Mouse (Mus musculus): ENCODE results near the gene Atrn. TPM values are rescaled to one million over a fixed set of nuclear protein-coding genes. Genes with fewer than 3 reads are reported as not detected.

Gene Atrn
- polyA plus RNA-seq (2014; fragmentation: Nextera tagmentation; extraction: Ambion mirVana) = 8.2 and 11.6 TPM in 2 replicates

- H3K9ac ChIP-seq (ENCODE audit: low read depth, low read length) = peak within 1 kb of the TSS; percentile 88
- 0 out of 2 replicates have a peak within 1 kb of the TSS, but pooled peaks have one; percentile 6 for H3K27ac ChIP-seq (ENCODE audit: low read depth, low read length)
Measured at GRCm38 (mm10) chr2:130905751-130906583, at the start of gene Atrn, which contains the start of gene 4930402H24Rik. Gene Atrn (plus strand): TSS chr2:130906495. Gene 4930402H24Rik (minus strand): TSS chr2:130906406.

GRCm38 (mm10) chr2:130862091-130862490 is 44.2 kb upstream of the Atrn start:
- no peaks in the 10 kb centered on the region for H3K36me3 ChIP-seq (ENCODE audit: control insufficient read depth, insufficient read depth, low read length)
- H3K4me3 ChIP-seq (ENCODE audit: low read length) = no peak overlapping the region
- no peaks in the 10 kb centered on the region for H3K9me3 ChIP-seq (ENCODE audit: control insufficient read depth, low read length)
- no peaks in the 10 kb centered on the region for H3K4me1 ChIP-seq (ENCODE audit: control insufficient read depth, insufficient read depth, low read length)
- 83% methylated on average over 3 of the region's 3 CpGs for WGBS
- H3K4me2 ChIP-seq (replicated peaks; ENCODE audit: low read depth, low read length) = no peak overlapping the region
- ATAC-seq (ENCODE audit: low FRiP score, low TSS enrichment) = no peak
- no peaks in the 10 kb centered on the region for H3K27me3 ChIP-seq (ENCODE audit: control insufficient read depth, insufficient read depth, low read length)
- no peak overlapping the region for H3K27ac ChIP-seq (ENCODE audit: low read depth, low read length)
- H3K9ac ChIP-seq (ENCODE audit: low read depth, low read length) = no peak overlapping the region

More at GRCm38 (mm10) chr2:130905751-130906583, at the start of gene Atrn, which contains the start of gene 4930402H24Rik:
- 0 out of 2 replicates have a peak, but pooled peaks cover 4% of the 10 kb centered on the region for H3K36me3 ChIP-seq (ENCODE audit: control insufficient read depth, insufficient read depth, low read length)
- no peaks in the 10 kb centered on the region for H3K9me3 ChIP-seq (ENCODE audit: control insufficient read depth, low read length)
- peak within 1 kb of the TSS; percentile 83 for H3K4me2 ChIP-seq (replicated peaks; ENCODE audit: low read depth, low read length)
- WGBS = 6% methylated on average over 38 of the region's 50 CpGs
- H3K27me3 ChIP-seq (ENCODE audit: control insufficient read depth, insufficient read depth, low read length) = no peaks in the 10 kb centered on the region
- ATAC-seq (ENCODE audit: low FRiP score, low TSS enrichment) = peak; percentile 98
- H3K4me3 ChIP-seq (ENCODE audit: low read length) = peak within 1 kb of the TSS; percentile 100
- H3K4me1 ChIP-seq (ENCODE audit: control insufficient read depth, insufficient read depth, low read length) = peaks cover 10% of the 10 kb centered on the region

- no peaks in the 10 kb centered on the region for H3K36me3 ChIP-seq (ENCODE audit: control insufficient read depth, insufficient read depth, low read length)
- no peak for ATAC-seq (ENCODE audit: low FRiP score, low TSS enrichment)
- H3K27ac ChIP-seq (ENCODE audit: low read depth, low read length) = no peak overlapping the region
- H3K27me3 ChIP-seq (ENCODE audit: control insufficient read depth, insufficient read depth, low read length) = no peaks in the 10 kb centered on the region
- no peak overlapping the region for H3K4me3 ChIP-seq (ENCODE audit: low read length)
- H3K9me3 ChIP-seq (ENCODE audit: control insufficient read depth, low read length) = no peaks in the 10 kb centered on the region
- 89% methylated on average over 5 of the region's 5 CpGs for WGBS
- H3K4me2 ChIP-seq (replicated peaks; ENCODE audit: low read depth, low read length) = no peak overlapping the region
- no peak overlapping the region for H3K9ac ChIP-seq (ENCODE audit: low read depth, low read length)
- H3K4me1 ChIP-seq (ENCODE audit: control insufficient read depth, insufficient read depth, low read length) = no peaks in the 10 kb centered on the region
Measured at GRCm38 (mm10) chr2:130870916-130871315, 35.4 kb upstream of the Atrn start.

GRCm38 (mm10) chr2:130877376-130877775 is 28.9 kb upstream of the Atrn start:
- Histone ChIP-seq H3K27ac (ENCODE audit: low read depth, low read length) (no peak overlapping the region), H3K4me2 (replicated peaks; ENCODE audit: low read depth, low read length) (no peak overlapping the region), H3K9me3 (ENCODE audit: control insufficient read depth, low read length) (no peaks in the 10 kb centered on the region), H3K9ac (ENCODE audit: low read depth, low read length) (no peak overlapping the region), H3K27me3 (ENCODE audit: control insufficient read depth, insufficient read depth, low read length) (no peaks in the 10 kb centered on the region), H3K4me1 (ENCODE audit: control insufficient read depth, insufficient read depth, low read length) (no peaks in the 10 kb centered on the region), H3K4me3 (ENCODE audit: low read length) (no peak overlapping the region), H3K36me3 (ENCODE audit: control insufficient read depth, insufficient read depth, low read length) (no peaks in the 10 kb centered on the region)
- ATAC-seq (ENCODE audit: low FRiP score, low TSS enrichment) = no peak
- WGBS = 56% methylated on average over 3 of the region's 3 CpGs

GRCm38 (mm10) chr2:130886983-130887382 is 19.3 kb upstream of the Atrn start:
- no peaks in the 10 kb centered on the region for H3K36me3 ChIP-seq (ENCODE audit: control insufficient read depth, insufficient read depth, low read length)
- no peaks in the 10 kb centered on the region for H3K9me3 ChIP-seq (ENCODE audit: control insufficient read depth, low read length)
- no peak overlapping the region for H3K4me3 ChIP-seq (ENCODE audit: low read length)
- ATAC-seq (ENCODE audit: low FRiP score, low TSS enrichment) = no peak
- H3K9ac ChIP-seq (ENCODE audit: low read depth, low read length) = no peak overlapping the region
- no peak overlapping the region for H3K27ac ChIP-seq (ENCODE audit: low read depth, low read length)
- H3K4me2 ChIP-seq (replicated peaks; ENCODE audit: low read depth, low read length) = no peak overlapping the region
- H3K27me3 ChIP-seq (ENCODE audit: control insufficient read depth, insufficient read depth, low read length) = no peaks in the 10 kb centered on the region
- H3K4me1 ChIP-seq (ENCODE audit: control insufficient read depth, insufficient read depth, low read length) = no peaks in the 10 kb centered on the region

- Histone ChIP-seq H3K36me3 (ENCODE audit: control insufficient read depth, insufficient read depth, low read length) (no peaks in the 10 kb centered on the region), H3K9me3 (ENCODE audit: control insufficient read depth, low read length) (no peaks in the 10 kb centered on the region), H3K4me1 (ENCODE audit: control insufficient read depth, insufficient read depth, low read length) (no peaks in the 10 kb centered on the region), H3K4me3 (ENCODE audit: low read length) (no peak overlapping the region), H3K27ac (ENCODE audit: low read depth, low read length) (no peak overlapping the region), H3K27me3 (ENCODE audit: control insufficient read depth, insufficient read depth, low read length) (no peaks in the 10 kb centered on the region), H3K4me2 (replicated peaks; ENCODE audit: low read depth, low read length) (no peak overlapping the region), H3K9ac (ENCODE audit: low read depth, low read length) (no peak overlapping the region)
- ATAC-seq (ENCODE audit: low FRiP score, low TSS enrichment) = no peak
- 81% methylated on average over 1 of the region's 1 CpGs for WGBS
Measured at GRCm38 (mm10) chr2:130887456-130887855, 18.8 kb upstream of the Atrn start.

GRCm38 (mm10) chr2:130896944-130897343 is 9.4 kb upstream of the Atrn start:
- H3K4me2 ChIP-seq (replicated peaks; ENCODE audit: low read depth, low read length) = no peak overlapping the region
- no peaks in the 10 kb centered on the region for H3K27me3 ChIP-seq (ENCODE audit: control insufficient read depth, insufficient read depth, low read length)
- H3K27ac ChIP-seq (ENCODE audit: low read depth, low read length) = no peak overlapping the region
- no peaks in the 10 kb centered on the region for H3K36me3 ChIP-seq (ENCODE audit: control insufficient read depth, insufficient read depth, low read length)
- no peak overlapping the region for H3K4me3 ChIP-seq (ENCODE audit: low read length)
- no peak overlapping the region for H3K9ac ChIP-seq (ENCODE audit: low read depth, low read length)
- no peaks in the 10 kb centered on the region for H3K4me1 ChIP-seq (ENCODE audit: control insufficient read depth, insufficient read depth, low read length)
- no peaks in the 10 kb centered on the region for H3K9me3 ChIP-seq (ENCODE audit: control insufficient read depth, low read length)
- 50% methylated on average over 2 of the region's 2 CpGs for WGBS
- ATAC-seq (ENCODE audit: low FRiP score, low TSS enrichment) = peak; percentile 46; the same call in 1 of the 2 replicates

GRCm38 (mm10) chr2:130897856-130898255 is 8.4 kb upstream of the Atrn start:
- Histone ChIP-seq H3K4me3 (ENCODE audit: low read length) (no peak overlapping the region), H3K27me3 (ENCODE audit: control insufficient read depth, insufficient read depth, low read length) (no peaks in the 10 kb centered on the region), H3K27ac (ENCODE audit: low read depth, low read length) (no peak overlapping the region), H3K9me3 (ENCODE audit: control insufficient read depth, low read length) (no peaks in the 10 kb centered on the region), H3K4me2 (replicated peaks; ENCODE audit: low read depth, low read length) (no peak overlapping the region), H3K4me1 (ENCODE audit: control insufficient read depth, insufficient read depth, low read length) (no peaks in the 10 kb centered on the region), H3K9ac (ENCODE audit: low read depth, low read length) (no peak overlapping the region), H3K36me3 (ENCODE audit: control insufficient read depth, insufficient read depth, low read length) (no peaks in the 10 kb centered on the region)
- WGBS = 84% methylated on average over 2 of the region's 2 CpGs
- ATAC-seq (ENCODE audit: low FRiP score, low TSS enrichment) = no peak

GRCm38 (mm10) chr2:130898783-130899182 is 7.5 kb upstream of the Atrn start:
- 90% methylated on average over 2 of the region's 2 CpGs for WGBS
- no peaks in the 10 kb centered on the region for H3K36me3 ChIP-seq (ENCODE audit: control insufficient read depth, insufficient read depth, low read length)
- ATAC-seq (ENCODE audit: low FRiP score, low TSS enrichment) = no peak

More at GRCm38 (mm10) chr2:130898783-130899182, 7.5 kb upstream of the Atrn start:
- no peak overlapping the region for H3K4me2 ChIP-seq (replicated peaks; ENCODE audit: low read depth, low read length)
- no peak overlapping the region for H3K9ac ChIP-seq (ENCODE audit: low read depth, low read length)
- H3K27ac ChIP-seq (ENCODE audit: low read depth, low read length) = no peak overlapping the region
- no peaks in the 10 kb centered on the region for H3K27me3 ChIP-seq (ENCODE audit: control insufficient read depth, insufficient read depth, low read length)
- H3K9me3 ChIP-seq (ENCODE audit: control insufficient read depth, low read length) = no peaks in the 10 kb centered on the region
- H3K4me1 ChIP-seq (ENCODE audit: control insufficient read depth, insufficient read depth, low read length) = no peaks in the 10 kb centered on the region
- no peak overlapping the region for H3K4me3 ChIP-seq (ENCODE audit: low read length)

Measured in kidney, embryonic 14.5 days (tissue).